Mouse (Mus musculus): Measurements from ENCODE around the gene Idnk.
A peak's percentile ranks its signal among the peaks of the same experiment; 100 is the strongest.
"Not testable (repeated sequence)": the region's sequence is repeated elsewhere in the genome, so short reads cannot be mapped to it uniquely, and the experiment has no call there.

Idnk gene

DNA sequence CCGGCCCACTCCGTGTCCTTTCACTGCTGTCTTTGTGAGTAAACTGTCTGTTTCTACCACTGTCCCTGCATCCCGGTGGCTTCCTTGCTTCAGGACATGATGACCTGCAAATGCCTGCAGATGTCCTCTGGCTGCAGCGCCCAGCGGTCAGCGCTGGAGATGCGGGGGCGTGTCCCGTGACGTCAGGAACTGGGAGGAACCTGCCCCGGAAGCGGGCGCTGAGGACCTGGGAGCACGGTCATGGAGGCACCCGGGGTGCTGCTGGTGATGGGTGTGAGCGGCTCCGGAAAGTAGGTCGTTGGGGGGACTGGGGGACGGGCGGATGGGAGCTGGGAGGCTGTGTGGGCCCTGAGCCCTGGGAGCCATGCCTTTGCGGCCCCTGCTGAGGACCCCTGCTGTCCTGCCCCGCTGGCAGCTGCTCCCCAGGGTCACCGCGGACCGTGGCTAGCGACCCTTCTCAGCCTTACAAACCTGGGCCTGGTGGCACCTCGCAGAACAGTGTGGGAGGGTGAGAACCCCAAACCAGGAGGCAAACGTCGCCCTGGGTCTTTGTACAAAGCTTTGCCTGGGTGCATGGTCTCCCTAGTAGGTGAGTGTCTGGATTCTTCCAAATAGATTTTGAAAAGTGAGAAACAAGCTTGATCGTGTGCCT, at the start of gene Idnk:
Gene Idnk, plus strand, starts transcription at position 203 of the 652 bp plus-strand sequence.
- DNase-seq (ENCODE audit: low read depth) = peak; percentile 49

GRCm38 (mm10) chr13:58111306-58111705, 46.1 kb upstream of the Idnk start:
- no peak for DNase-seq (ENCODE audit: low read depth)

- no peak for DNase-seq (ENCODE audit: low read depth)
Measured at GRCm38 (mm10) chr13:58112191-58112590, 45.3 kb upstream of the Idnk start.

DNA sequence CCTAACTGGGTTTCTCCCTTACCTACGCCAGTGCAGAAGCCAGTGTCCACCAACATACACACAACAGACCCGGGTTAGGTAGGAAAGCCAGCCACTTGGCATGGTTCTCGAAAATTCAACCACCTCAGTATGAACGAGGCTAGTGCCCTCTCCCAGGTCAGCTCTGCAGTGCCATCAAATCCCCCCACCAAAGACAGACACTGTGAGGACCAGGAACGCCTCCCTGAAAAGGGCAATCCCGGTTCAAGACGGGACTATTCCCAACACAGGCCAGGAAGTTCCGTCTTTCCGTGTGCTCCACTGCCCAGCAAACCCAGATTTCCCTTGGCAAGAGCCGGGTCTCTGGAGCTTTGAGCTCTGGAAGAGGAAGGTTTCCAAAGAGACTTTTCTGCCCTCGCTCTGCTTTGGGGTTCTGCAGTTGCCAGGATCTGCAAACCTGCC, 44.8 kb upstream of the Idnk start:
- no peak for DNase-seq (ENCODE audit: low read depth)

- DNase-seq (ENCODE audit: low read depth) = no peak
Measured at GRCm38 (mm10) chr13:58113061-58113900, 44.2 kb upstream of the Idnk start, which contains the start of gene Klhl3. Gene Klhl3 (minus strand): TSS chr13:58113592.

DNA sequence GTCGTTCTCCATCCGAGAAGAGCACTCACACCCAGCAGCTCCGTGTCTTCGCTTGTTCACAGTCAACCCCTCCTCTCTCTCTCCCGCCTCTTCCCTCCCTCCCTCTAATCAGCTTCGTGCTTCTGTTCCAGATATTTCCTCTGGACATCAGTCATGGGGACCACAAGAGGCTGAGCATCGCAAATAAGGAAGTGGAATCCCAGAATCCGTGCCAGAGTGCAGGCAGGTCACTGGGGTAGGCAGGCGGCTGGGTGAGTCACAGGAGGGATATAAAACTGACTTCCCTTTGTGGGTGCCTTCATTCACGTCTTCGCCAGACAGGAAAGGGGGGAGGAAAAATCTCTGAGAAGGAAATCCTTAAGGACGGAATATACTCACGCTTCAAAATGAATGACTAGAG, 42.2 kb upstream of the Idnk start:
- DNase-seq (ENCODE audit: low read depth) = no peak

- no peak for DNase-seq (ENCODE audit: low read depth)
Measured at GRCm38 (mm10) chr13:58116801-58117200, 40.6 kb upstream of the Idnk start.

DNA sequence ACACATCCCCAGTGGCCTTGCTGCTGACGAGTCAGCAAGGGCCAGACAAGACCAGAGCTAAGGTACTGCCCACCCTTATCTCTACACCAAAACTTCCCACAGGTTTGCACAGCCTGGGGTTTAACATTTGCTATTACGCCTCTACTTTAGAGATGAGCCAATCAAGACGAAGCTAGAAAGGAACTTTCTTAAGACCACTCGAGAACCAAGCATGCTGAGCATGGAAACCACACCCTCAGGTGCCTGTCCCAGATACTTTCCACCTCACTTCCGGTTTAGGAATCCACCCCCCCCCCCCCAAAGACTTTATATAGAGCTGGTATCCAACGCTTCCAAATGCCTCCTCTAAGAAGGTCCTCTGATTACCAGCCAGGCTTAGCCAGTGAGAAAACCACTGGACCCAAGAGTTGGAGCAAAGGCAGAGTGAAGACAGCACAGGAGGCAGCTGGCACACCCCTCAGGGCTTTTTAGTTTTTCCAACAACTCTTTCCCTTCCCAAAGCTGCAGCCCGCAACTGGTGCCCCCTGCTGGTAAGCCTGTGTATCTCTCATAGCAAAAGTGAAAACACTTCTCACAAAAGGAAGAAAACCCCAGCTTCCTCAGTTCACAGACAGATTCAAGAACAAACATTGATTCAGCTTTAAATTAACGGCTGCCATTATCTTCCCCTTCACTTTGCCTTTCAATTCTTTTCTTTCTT, 40.0 kb upstream of the Idnk start:
- no peak for DNase-seq (ENCODE audit: low read depth)

DNA sequence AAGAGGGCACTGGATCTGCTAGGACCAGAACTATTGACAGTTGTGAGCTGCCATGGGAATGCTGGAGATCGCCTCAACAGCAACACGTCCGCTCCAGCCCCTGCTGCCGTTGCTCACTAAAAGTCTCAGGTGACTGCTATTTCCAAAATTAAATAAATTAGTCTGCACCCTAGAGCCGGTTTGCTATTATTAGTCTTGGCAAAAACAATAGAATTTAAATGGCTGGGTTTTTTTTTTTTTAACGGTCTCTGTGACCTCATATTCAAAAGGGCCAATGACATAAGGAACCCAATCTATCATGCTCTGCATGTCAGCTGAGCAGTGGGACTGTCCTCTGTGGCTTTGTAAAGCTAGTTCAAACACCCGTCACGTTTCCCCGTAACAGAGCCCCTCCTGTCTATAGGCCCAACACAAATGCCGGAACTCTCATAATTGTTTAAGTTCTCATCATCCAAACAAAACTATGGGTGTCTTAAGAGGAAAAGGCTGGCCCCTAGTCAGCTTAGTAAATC, 34.6 kb upstream of the Idnk start:
- DNase-seq (ENCODE audit: low read depth) = no peak

DNA sequence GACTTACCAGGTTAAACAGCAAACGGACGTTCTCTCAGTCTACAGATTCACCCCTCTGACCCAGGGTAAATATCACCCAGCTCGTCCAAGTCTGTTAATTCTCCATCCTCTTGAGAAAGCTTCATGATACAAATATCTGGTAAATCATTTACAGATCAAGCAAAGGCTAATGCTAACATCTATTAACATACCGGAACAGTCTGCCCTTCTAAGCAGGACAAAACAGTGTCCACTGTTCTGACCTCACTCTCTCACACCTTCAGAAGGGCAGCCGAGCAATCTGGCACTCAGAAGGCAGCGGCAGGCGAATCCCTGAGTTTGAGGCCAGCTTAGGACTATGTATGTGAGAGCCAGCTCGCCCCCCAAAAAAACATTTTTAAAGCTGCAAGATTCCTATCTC, 34.1 kb upstream of the Idnk start:
- no peak for DNase-seq (ENCODE audit: low read depth)

GRCm38 (mm10) chr13:58124278-58124677, 33.2 kb upstream of the Idnk start:
- no peak for DNase-seq (ENCODE audit: low read depth)

- no peak for DNase-seq (ENCODE audit: low read depth)
Measured at GRCm38 (mm10) chr13:58124989-58125388, 32.5 kb upstream of the Idnk start.

DNA sequence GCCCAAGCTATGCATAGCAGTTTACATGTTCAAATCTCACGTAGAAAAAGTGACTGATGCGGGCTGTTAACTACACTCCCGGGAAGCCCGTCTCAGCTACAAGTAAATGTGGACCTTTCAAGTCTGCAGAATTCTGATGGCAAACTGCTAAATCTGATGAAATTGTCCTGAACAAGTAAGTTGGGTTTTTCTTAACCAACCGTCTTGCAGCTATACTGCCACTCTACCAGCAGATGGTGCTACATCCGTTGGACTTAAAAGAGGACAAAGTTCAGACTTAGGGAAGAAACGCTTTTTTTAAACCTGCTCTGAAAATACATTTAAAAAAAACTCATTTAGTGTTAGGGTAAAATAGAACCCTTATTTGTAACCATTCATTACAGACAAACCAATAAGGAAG, 31.3 kb upstream of the Idnk start:
- peak; percentile 58 for DNase-seq (ENCODE audit: low read depth)

DNA sequence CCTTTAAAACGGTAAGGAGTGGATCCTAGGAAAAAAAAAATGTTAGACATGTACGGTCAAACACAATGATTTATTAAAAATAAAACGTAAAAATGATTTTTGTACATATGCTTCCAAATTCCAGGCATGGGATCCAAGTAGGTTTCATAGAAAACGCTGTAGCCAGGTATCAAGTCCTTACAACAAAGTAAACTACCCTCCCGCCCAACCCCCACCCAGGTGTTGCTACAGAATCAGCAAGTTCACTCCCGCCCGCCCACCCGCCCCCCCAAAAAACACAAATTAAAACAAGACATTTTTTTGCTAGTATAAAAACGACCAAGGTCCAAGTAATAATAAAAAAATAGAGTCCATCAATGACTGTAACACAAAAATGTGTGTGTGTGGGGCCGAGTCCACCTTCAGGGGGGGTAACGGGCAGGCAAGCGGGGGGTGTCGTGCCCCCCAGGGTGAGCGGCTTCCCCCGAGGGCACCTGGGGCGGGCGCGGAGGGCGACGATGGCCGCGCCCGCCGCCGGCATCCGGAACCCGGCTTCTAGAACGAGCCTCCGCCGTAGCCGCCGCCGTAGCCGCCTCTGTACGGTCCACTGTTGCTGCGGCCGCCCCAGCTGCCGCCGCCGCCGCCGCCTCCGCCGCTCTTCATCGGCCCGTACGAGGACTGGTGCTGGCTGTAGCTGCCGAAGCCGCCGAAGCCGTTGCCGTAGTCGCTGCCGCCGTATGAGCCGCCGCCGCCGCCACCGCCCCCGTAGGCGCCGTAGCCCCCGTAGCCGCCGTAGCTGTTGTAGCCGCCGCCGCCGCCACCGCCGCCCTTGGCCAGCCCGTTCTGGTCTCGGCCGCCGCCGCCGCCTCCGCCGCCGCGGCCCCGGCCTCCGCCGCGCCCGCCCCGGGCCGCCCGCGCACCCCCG, 30.3 kb upstream of the Idnk start:
- DNase-seq (ENCODE audit: low read depth) = no peak

DNA sequence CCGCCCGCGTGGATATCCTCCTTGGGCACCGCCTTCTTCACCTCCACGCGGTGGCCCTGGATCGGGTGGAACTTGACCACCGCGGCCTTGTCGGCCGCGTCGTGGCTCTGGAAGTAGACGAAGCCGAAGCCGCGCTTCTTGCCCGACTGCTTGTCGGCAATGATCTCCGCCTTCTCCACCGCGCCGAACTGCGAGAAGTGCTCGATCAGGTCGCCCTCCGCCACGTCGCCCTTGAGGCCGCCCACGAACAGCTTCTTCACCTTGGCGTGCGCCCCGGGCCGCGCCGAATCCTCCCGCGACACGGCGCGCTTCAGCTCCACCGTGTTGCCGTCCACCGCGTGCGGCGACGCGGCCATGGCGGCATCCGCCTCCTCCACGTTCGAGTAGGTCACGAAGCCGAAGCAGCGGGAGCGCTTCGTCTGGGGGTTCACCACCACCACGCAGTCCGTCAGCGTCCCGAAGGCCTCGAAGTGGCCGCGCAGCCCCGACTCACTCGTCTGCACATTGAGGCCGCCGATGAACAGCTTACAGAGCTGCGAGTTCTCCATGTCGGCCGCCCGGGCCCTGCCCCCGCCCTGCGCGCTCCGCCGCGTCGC, 29.6 kb upstream of the Idnk start:
- DNase-seq (ENCODE audit: low read depth) = no peak

- no peak for DNase-seq (ENCODE audit: low read depth)
Measured at GRCm38 (mm10) chr13:58128396-58128767, 29.1 kb upstream of the Idnk start, which contains the start of gene Hnrnpa0. Gene Hnrnpa0 (minus strand): TSS chr13:58128556.

DNA sequence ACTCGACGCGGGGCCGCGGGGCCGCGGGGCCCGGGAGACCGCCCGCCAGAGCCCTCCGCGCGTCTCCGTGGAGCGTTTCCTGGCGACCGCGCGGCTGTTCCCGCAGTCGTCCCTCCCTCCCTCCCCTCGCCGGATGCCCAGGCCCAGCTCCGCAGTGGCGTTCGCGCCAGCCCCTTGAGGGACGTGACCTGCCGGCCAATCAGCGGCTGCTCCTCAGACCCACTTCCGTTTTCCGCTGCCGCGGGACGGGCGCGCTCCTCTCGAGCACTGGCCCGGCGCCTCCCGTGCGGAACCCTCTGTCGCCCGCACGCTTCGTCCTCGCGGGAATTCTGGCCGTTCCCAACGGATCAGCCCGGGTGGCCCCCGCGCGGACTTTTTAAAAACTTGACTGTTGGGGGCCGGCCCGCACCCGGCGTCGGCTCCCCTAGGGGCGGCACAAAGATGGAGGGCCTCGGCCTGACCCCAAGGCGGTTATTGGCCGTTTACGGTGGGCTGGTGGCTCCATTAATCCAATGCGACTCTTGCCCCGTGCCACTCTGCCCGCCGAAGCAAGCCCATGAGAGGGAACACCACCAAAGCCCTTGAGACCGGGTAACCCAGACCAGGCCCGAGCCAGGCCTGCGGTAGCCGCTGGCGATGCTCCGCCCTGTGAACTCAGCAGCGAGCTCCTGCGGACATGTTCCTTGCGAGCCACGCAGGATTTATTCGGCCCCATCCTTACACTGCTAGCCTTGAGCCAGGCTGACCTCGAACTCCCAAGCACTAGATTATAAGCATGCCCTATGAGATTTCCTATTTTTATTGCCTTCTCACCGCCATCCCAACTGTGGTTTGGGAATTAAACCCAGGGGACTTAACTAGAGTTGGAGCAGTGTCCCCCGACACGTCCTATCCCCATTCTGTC, 28.4 kb upstream of the Idnk start:
- peak; percentile 76 for DNase-seq (ENCODE audit: low read depth)

DNA sequence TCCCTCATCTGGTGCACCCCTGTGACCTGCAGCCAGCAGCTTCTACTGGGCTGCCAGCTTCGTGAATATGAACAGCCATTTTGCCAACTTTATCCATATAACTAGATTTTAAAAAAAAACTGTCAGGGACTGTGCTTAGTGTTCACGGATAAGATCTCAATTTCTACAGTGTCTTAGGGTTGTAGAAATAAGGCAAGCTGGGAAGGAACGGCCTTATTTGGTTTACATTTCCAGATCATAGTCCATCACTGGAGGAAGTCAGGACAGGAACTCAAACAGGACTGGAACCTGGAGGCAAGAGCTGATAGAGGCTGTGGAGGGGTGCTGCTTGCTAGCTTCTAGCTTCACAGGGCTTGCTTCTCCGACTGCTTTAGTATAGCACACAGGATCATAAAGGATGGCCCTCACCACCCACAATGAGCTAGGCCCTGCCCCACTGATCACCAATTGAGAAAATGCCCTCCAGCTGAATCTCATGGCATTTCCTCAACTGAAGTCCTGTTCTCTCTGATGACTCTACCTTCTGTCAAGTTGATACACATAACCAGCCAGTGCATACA, 27.7 kb upstream of the Idnk start:
- DNase-seq (ENCODE audit: low read depth) = no peak

GRCm38 (mm10) chr13:58131692-58132091, 25.8 kb upstream of the Idnk start:
- no peak for DNase-seq (ENCODE audit: low read depth)

DNA sequence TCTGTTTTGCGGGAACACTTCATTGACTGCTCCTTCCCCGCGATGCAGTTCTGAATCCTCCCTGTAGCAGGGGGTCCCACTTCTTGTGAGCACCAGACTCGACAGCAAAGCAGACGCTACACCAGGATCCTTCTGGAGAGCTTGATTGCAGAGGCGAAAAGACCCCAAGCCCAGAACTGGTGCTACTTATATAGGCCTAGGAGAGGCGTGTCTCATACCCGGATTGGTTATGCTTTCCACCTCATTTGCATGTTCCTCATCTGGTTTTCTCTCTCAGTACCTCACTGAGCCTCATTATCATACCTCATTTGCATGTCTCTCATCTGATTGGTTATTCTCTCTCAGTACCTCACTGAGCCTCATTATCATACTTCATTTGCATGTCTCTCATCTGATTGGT, 10.8 kb upstream of the Idnk start:
- DNase-seq (ENCODE audit: low read depth) = not testable (repeated sequence)
